Mouse (Mus musculus) forebrain, embryonic 15.5 days (tissue): ENCODE measurements at regions not wholly inside any gene's neighbourhood (a gene's known extent, or its start where the extent isn't known, plus 50 kb on each side); places are given as distances from the start of the nearest gene placed in this dataset.

ENCODE experiments used
- ATAC-seq: fragments of 200-750 bp; cut with Nextera tagmentation; replicated peaks from 2 replicates; pipeline ENCODE4 v1.8.0; 2017; ENCODE audit warnings: mild to moderate bottlenecking, moderate TSS enrichment, moderate library complexity
- H3K27ac ChIP-seq: fragments of 300-500 bp; sonication (generic); replicated peaks from 2 replicates; pipeline ENCODE4 v1.5.1; 2015; ENCODE audit warnings: mild to moderate bottlenecking, inconsistent platforms
- H3K27me3 ChIP-seq: fragments of 300-500 bp; sonication (generic); 2 replicates; pipeline ENCODE4 v1.6.1; 2015; ENCODE audit warnings: inconsistent platforms
- H3K36me3 ChIP-seq: fragments of 300-500 bp; sonication (generic); 2 replicates; pipeline ENCODE4 v1.6.1; 2015; ENCODE audit warnings: mild to moderate bottlenecking, inconsistent platforms
- H3K4me1 ChIP-seq: fragments of 300-500 bp; sonication (generic); 2 replicates; pipeline ENCODE4 v1.6.1; 2015; ENCODE audit warnings: inconsistent platforms
- H3K4me2 ChIP-seq: fragments of 300-500 bp; sonication (generic); replicated peaks from 2 replicates; pipeline ENCODE4 v1.6.1; 2015; ENCODE audit warnings: mild to moderate bottlenecking, inconsistent platforms
- H3K4me3 ChIP-seq: fragments of 300-500 bp; sonication (generic); 2 replicates; pipeline ENCODE4 v1.5.1; 2015; ENCODE audit warnings: mild to moderate bottlenecking, inconsistent platforms
- H3K9ac ChIP-seq: fragments of 300-500 bp; sonication (generic); replicated peaks from 2 replicates; pipeline ENCODE4 v1.6.1; 2015; ENCODE audit warnings: mild to moderate bottlenecking, inconsistent platforms
- H3K9me3 ChIP-seq: fragments of 300-500 bp; sonication (generic); 2 replicates; pipeline ENCODE4 v1.6.1; 2016; ENCODE audit warnings: inconsistent platforms
- WGBS: fragments of 180-500 bp; shearing (Covaris S2); methylation state at CpG from one replicate; pipeline ENCODE4 v1.1.7; 2015; ENCODE audit warnings: mixed read lengths; 5-methylcytosine and 5-hydroxymethylcytosine counted together

DNA sequence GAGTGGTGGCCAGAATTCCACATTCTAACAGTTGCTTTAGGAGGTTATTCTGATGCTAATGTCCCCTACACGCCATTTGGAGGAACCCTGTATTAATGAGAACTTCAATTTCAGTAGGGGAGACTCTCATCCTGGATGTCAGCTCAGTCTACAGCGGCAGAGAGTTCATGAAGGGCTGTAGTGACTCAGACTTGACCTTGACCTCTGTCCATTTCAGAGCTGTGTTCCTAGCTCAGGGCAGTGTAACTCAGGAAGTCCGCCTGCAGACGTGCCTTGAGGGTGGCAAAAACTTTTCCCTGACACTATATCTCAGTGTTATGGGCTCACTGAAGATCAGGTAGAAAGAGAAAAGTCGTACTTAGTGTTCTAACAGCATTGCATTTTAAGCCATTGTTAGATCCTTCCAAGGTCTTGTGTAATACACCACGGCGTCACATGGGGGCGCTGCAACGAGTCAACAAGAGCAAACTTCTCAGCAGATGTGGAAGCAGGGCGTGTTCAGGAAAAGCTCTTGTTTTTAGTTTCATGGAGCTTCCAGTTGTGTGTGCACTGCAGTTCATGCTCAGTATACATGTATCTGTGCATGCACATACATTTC is 297.5 kb downstream of the 1500009L16Rik start:
- Histone ChIP-seq H3K4me1 (0 out of 2 replicates have a peak, but pooled peaks cover 4% of the 10 kb centered on the region), H3K9ac (no peak overlapping the region), H3K27me3 (no peaks in the 10 kb centered on the region), H3K36me3 (no peaks in the 10 kb centered on the region), H3K4me3 (no peak overlapping the region), H3K4me2 (no peak overlapping the region), H3K27ac (no peak overlapping the region), H3K9me3 (no peaks in the 10 kb centered on the region)
- WGBS: 56% methylated on average over 10 of the region's 10 CpGs
- ATAC-seq: no peak

DNA sequence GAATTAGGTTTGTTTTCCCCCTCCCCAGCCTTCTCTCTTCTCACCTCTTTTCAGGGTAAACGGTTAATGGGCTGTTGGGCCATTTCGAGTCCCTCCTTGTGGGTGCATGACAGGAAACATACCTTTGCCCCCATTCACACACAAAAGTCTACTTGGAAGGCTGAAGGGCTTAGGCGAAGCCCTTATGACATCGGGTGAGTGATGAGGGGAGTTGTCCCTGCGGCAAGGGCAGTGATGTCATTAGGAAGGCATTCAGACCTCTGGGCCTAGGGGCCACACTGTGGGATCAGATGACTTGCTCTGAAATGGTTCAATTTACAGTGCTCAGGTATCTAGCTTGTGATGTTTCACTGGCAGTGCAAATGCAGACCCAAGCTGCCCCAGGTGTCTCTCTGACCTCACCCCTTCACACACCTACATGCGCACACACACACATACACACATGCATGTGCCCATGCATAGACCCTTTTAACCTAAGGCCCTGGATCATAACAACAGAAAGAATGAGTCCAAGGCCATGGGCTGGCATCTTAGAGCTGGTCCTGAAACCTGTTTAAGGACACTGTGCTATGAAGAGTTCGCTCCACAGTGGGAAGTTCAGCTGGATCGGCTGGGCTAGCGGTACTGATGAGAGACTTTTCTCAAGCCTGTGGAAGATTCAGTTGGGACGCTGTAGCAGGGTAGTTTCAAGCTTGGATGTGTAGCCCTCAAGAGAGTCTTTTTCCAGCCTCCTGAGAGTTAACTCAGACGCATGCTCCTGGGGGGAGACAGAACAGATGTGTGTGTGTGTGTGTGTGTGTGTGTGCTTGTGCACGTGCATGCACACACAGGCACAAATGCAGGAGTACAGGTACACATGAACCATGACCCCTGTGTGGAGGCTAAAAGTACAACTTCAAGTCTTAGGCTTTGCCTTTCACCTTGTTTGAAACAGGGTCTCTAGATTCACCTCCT is 298.8 kb downstream of the 1500009L16Rik start:
- Histone ChIP-seq H3K9ac (no peak overlapping the region), H3K27ac (no peak overlapping the region), H3K4me1 (0 out of 2 replicates have a peak, but pooled peaks cover 5% of the 10 kb centered on the region), H3K36me3 (no peaks in the 10 kb centered on the region), H3K4me3 (no peak overlapping the region), H3K4me2 (no peak overlapping the region), H3K9me3 (no peaks in the 10 kb centered on the region), H3K27me3 (no peaks in the 10 kb centered on the region)
- no peak for ATAC-seq
- WGBS: 75% methylated on average over 12 of the region's 12 CpGs

DNA sequence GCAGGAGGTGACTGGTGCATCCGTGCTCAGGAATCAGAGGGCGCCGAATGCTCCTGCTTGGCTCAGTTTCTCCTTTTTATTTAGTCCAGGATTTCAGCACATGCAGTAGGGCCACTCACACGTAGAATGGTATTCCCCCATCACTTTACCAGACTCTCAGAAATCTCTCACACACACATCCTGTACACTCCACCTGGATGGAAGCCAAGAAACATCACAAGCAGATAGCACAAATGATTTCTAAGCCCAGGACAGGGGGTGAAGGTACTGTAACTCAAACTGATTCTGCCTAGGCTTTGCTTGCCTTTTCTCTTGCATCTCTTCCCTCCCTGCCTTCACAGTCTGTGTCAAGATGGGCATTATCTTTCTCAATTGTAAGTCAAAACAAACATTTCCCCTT is 301.6 kb downstream of the 1500009L16Rik start:
- H3K4me1 ChIP-seq: 0 out of 2 replicates have a peak, but pooled peaks cover 5% of the 10 kb centered on the region
- no peaks in the 10 kb centered on the region for H3K9me3 ChIP-seq
- WGBS: 70% methylated on average over 4 of the region's 4 CpGs
- H3K9ac ChIP-seq: no peak overlapping the region
- no peaks in the 10 kb centered on the region for H3K36me3 ChIP-seq
- H3K4me2 ChIP-seq: no peak overlapping the region
- no peak overlapping the region for H3K4me3 ChIP-seq
- no peak overlapping the region for H3K27ac ChIP-seq
- ATAC-seq: no peak
- no peaks in the 10 kb centered on the region for H3K27me3 ChIP-seq

DNA sequence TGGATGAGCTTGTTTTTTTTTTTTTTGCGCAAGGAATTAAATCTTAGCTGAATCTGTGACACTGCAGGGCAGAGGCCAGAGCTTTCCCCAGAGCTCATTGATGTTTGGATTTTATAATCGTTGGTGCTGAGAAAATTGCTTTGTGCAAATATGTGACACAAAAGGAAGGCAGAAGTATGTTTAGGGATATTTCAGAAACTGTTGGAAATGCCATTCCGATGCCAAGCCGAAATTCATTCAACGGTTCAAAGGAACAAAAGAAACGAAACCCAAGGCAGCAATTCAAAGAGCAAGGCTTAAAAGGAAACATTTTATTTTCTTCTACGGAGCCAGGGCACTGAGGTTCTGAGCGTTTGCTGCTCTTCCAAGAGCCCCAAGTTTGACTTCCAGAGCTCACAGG is 302.2 kb downstream of the 1500009L16Rik start:
- Histone ChIP-seq H3K27me3 (no peaks in the 10 kb centered on the region), H3K36me3 (no peaks in the 10 kb centered on the region), H3K4me3 (no peak overlapping the region), H3K4me2 (no peak overlapping the region), H3K4me1 (0 out of 2 replicates have a peak, but pooled peaks cover 5% of the 10 kb centered on the region), H3K9me3 (no peaks in the 10 kb centered on the region), H3K27ac (no peak overlapping the region), H3K9ac (no peak overlapping the region)
- no peak for ATAC-seq
- whole genome bisulfite sequencing: 34% methylated on average over 8 of the region's 8 CpGs

DNA sequence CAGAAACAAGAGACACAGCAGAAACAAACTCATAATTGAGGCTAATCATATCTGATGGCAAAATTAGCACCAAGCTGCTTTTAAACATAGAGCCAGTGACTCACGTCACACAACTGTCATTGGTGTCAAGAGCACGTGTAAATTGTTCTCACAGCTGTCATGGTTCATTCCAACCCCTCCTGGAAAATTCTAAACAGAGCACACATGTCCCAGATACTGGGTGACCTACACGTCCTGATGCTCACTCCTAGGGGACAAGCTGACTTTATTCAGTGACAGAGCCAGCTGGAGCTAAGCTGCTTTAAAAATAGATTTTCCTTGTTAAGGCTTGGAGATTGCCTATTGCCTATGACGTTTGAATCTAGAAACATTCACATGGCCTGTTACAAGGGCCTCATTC is 304.1 kb downstream of the 1500009L16Rik start:
- Histone ChIP-seq H3K4me1 (0 out of 2 replicates have a peak, but pooled peaks cover 5% of the 10 kb centered on the region), H3K4me3 (no peak overlapping the region), H3K27me3 (no peaks in the 10 kb centered on the region), H3K9me3 (no peaks in the 10 kb centered on the region), H3K9ac (no peak overlapping the region), H3K36me3 (no peaks in the 10 kb centered on the region), H3K4me2 (no peak overlapping the region), H3K27ac (no peak overlapping the region)
- WGBS: 52% methylated on average over 4 of the region's 4 CpGs
- no peak for ATAC-seq

DNA sequence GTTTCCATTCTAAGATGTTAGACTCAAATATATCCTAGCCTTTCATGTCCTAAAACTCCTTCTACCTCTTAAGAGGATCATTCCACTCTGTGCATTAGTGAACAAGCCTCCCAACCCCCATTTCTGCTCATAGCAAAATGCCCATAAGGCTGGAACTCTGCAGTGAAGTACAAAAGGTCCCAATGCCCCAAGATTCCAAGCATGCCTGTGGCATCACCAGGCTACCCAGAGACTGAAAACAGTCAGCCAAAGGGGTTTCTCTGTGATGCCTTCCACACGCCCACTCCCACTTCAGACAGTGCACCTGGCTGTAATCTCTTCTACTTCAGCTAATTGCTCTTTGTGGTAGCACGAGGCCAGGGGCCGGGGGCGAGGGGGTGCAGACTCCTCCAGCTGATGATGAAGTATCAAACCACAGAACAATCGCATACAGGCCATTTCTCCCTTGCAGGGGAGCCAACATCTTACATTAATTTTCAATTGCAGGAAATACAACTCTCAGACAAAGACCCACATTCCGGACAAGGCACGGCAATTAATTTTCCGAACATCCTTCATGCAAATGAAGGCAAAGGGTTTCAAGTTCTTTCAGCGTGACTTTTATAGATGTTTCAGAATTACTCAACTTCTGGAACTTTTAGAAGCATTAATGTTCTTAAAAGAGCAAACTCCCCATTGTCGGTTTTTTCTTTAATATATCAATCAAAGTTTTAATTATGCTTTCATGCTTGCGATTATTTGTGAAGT is 313.6 kb downstream of the 1500009L16Rik start:
- H3K9me3 ChIP-seq: no peaks in the 10 kb centered on the region
- H3K4me1 ChIP-seq: no peaks in the 10 kb centered on the region
- H3K9ac ChIP-seq: no peak overlapping the region
- WGBS: 61% methylated on average over 11 of the region's 11 CpGs
- H3K4me2 ChIP-seq: no peak overlapping the region
- H3K36me3 ChIP-seq: no peaks in the 10 kb centered on the region
- no peak overlapping the region for H3K27ac ChIP-seq
- no peak overlapping the region for H3K4me3 ChIP-seq
- H3K27me3 ChIP-seq: no peaks in the 10 kb centered on the region
- ATAC-seq: no peak

DNA sequence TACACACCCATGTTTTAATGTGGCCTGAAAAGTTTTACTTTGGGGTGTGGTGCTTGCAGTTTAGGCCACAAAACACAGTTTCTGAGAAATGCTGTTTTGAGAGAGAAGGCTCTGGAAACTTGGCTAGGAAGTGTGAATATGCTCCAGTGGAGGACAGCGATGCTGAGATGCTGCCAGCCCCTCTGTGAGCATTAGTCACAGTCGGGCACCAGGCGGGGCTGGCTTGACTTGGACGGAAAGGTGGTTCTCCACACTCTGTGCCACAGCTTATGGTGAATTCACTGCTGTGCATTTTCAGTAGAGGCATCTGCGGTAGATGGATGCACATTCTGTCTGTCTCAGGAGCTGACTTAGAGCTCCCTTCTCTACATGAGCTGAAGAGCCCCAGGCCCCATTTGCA is 326.0 kb downstream of the 1500009L16Rik start:
- Histone ChIP-seq H3K27me3 (no peaks in the 10 kb centered on the region), H3K9me3 (no peaks in the 10 kb centered on the region), H3K4me3 (no peak overlapping the region), H3K9ac (no peak overlapping the region), H3K4me1 (no peaks in the 10 kb centered on the region), H3K27ac (no peak overlapping the region), H3K36me3 (no peaks in the 10 kb centered on the region), H3K4me2 (no peak overlapping the region)
- 73% methylated on average over 5 of the region's 5 CpGs for WGBS
- no peak for ATAC-seq

DNA sequence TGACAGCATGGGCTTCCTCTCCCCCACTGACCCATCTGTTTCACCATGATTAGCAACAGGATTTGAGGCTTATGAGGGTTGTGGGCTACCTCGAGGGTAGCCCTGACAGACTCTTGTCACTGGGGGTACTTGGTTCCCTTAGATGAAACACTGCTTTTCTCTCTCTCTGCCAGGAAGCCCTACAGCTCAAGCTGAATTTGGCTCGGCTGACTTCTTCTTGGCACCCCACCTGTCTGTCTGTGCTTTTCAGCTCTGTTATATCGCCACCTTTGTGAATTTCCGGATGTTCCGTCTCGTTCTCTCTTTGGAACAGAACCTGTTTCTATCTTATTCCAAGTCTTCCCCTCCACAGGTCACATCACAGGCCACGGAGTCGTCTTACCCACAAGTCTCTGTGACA is 330.0 kb downstream of the 1500009L16Rik start:
- no peaks in the 10 kb centered on the region for H3K36me3 ChIP-seq
- no peak overlapping the region for H3K4me2 ChIP-seq
- H3K27me3 ChIP-seq: no peaks in the 10 kb centered on the region
- WGBS: 77% methylated on average over 8 of the region's 8 CpGs
- no peak overlapping the region for H3K27ac ChIP-seq
- H3K4me3 ChIP-seq: no peak overlapping the region
- H3K9me3 ChIP-seq: no peaks in the 10 kb centered on the region
- H3K4me1 ChIP-seq: no peaks in the 10 kb centered on the region
- no peak overlapping the region for H3K9ac ChIP-seq
- ATAC-seq: no peak

DNA sequence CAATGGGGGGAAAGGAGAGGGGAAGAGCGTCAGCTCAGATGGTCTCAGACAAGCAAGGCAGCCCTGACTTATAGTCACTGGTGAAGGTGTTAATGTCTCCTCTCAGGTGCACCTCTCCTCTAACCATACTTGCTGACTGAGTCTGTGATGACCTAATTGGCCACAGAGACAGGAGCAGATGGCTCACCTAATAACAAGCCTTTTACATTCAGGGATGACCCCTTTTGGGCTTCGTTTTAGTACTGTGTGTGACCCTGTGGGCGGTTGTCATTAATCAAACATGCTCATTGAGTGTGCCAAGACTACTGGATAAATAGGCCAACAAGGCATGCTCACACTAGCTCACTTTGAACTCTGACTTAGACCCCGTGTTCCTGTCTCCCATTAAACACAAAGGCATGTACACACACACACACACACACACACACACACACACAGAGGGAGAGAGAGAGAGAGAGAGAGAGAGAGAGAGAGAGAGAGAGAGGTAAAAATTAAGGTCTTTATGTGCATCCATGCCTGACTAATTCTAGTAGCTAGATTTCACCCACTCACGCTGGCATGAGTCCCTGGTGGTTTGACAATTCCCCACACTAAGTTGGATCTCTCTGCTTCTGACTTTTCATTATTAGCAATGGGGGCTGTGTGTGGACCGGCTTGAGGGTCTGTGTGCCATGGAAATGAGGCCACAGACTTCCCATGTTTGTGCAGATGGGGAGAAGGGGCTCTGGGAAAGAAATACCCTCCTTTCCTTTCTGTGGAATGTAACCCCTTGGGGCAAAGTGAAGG is 332.1 kb downstream of the 1500009L16Rik start:
- no peaks in the 10 kb centered on the region for H3K36me3 ChIP-seq
- no peak overlapping the region for H3K9ac ChIP-seq
- no peaks in the 10 kb centered on the region for H3K9me3 ChIP-seq
- no peaks in the 10 kb centered on the region for H3K27me3 ChIP-seq
- H3K4me1 ChIP-seq: peaks cover under 1% of the 10 kb centered on the region; the same call in 1 of the 2 replicates
- H3K27ac ChIP-seq: no peak overlapping the region
- H3K4me2 ChIP-seq: no peak overlapping the region
- no peak overlapping the region for H3K4me3 ChIP-seq
- 65% methylated on average over 6 of the region's 6 CpGs for WGBS
- no peak for ATAC-seq

DNA sequence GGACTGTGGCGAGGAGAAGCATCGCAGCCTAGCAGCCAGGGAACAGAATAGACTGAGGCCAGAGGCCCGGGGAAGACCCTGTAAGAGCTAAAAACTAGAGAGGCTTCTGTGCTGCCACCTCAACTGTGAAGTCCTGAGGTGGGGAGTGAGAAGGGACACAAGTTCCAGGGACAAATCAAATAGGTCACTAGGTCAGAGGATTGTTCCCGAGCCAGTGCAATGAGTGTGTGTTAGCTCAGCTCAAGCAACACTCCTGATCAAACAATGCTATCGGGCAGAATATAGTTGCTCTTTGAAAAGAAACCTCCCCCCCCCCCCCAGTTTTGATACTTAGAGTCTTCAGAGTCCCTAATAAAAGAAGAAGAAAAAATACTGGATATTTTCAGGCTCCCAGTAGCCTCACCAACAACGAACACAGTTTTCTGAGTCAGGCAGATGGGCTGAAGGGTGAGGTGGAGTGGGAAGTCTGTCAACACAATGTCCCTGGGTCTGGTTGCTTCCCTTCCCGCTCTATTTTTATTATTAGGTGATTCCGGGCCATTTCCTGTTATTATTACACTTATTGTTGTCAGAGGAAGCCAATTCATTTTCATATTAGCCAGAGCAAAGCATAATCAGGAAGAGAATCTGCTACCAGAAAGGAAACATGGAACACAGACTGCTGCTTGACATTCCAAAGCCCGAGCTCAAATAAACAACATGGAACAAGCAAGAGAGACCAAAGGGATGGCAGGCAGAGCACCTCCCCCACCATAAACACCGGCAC is 332.9 kb downstream of the 1500009L16Rik start:
- H3K27ac ChIP-seq: no peak overlapping the region
- no peaks in the 10 kb centered on the region for H3K9me3 ChIP-seq
- H3K9ac ChIP-seq: no peak overlapping the region
- peaks cover 9% of the 10 kb centered on the region for H3K4me1 ChIP-seq
- no peaks in the 10 kb centered on the region for H3K27me3 ChIP-seq
- no peak overlapping the region for H3K4me2 ChIP-seq
- no peak for ATAC-seq
- no peaks in the 10 kb centered on the region for H3K36me3 ChIP-seq
- no peak overlapping the region for H3K4me3 ChIP-seq
- 80% methylated on average over 10 of the region's 10 CpGs for WGBS
